Mouse (Mus musculus) kidney, postnatal 0 days (tissue): ENCODE measurements at regions not wholly inside any gene's neighbourhood (a gene's known extent, or its start where the extent isn't known, plus 50 kb on each side); places are given as distances from the start of the nearest gene placed in this dataset.

Source experiments
- ATAC-seq: fragments of 200-750 bp; cut with Nextera tagmentation; replicated peaks from 2 replicates; pipeline ENCODE4 v1.8.0; 2017; ENCODE audit warnings: low read depth, moderate number of reproducible peaks, moderate TSS enrichment, moderate library complexity; ENCODE audit not compliant: low FRiP score
- DNase-seq: peaks from one replicate; pipeline ENCODE4 v3.0.0-alpha.2; 2016; ENCODE audit warnings: low spot score
- H3K27ac ChIP-seq: fragments of 300-500 bp; sonication (generic); 2 replicates; pipeline ENCODE4 v1.5.1; 2014; ENCODE audit warnings: mild to moderate bottlenecking
- H3K27me3 ChIP-seq: fragments of 300-500 bp; sonication (generic); 2 replicates; pipeline ENCODE4 v1.6.1; 2014; ENCODE audit warnings: low read length, mixed read lengths; ENCODE audit not compliant: insufficient read depth
- H3K36me3 ChIP-seq: fragments of 300-500 bp; sonication (generic); 2 replicates; pipeline ENCODE4 v1.6.1; 2014; ENCODE audit warnings: low read length, mixed read lengths; ENCODE audit not compliant: insufficient read depth
- H3K4me1 ChIP-seq: fragments of 300-500 bp; sonication (generic); replicated peaks from 2 replicates; pipeline ENCODE4 v1.6.1; 2014; ENCODE audit warnings: antibody characterized with exemption, low read length, mixed read lengths; ENCODE audit not compliant: insufficient read depth
- H3K4me2 ChIP-seq: fragments of 300-500 bp; sonication (generic); 2 replicates; pipeline ENCODE4 v1.6.1; 2014; ENCODE audit warnings: mild to moderate bottlenecking, low read length, moderate library complexity, mixed read lengths
- H3K4me3 ChIP-seq: fragments of 300-500 bp; sonication (generic); replicated peaks from 2 replicates; pipeline ENCODE4 v1.5.1; 2014; ENCODE audit warnings: low read depth, low read length
- H3K9ac ChIP-seq: fragments of 300-500 bp; sonication (generic); 2 replicates; pipeline ENCODE4 v1.6.1; 2014; ENCODE audit warnings: low read depth, low read length
- H3K9me3 ChIP-seq: fragments of 300-500 bp; sonication (generic); replicated peaks from 2 replicates; pipeline ENCODE4 v1.6.1; 2016; ENCODE audit warnings: low read length, inconsistent platforms, mixed read lengths
- CTCF ChIP-seq: IDR thresholded peaks from 2 replicates; pipeline ENCODE4 v1.5.1; 2016; ENCODE audit warnings: antibody characterized with exemption, low read depth, mild to moderate bottlenecking, moderate library complexity
- WGBS: fragments of 180-500 bp; shearing (Covaris S2); extraction: QIAGEN DNeasy Blood & Tissue Kit; methylation state at CpG from one replicate; pipeline ENCODE4 v1.1.7; 2014; 5-methylcytosine and 5-hydroxymethylcytosine counted together

DNA sequence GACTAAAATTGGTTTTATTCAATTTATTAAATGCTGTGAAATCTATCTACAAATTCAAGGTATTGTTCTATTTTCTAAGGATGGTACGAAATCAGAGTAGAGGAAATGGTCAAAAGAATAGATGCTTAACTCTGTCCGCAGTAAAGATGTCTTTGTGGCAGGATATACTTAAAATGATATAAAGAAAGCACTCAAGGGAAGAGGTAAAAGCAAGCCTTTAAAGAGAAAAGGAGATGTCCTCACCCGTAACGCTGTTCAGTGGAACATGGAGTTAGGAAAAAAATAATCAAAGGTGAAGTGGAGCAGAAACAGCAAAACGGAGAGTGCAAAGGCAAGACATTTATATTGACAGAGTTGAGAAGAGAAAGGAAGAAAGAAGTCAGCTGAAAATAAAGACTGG, 226.0 kb upstream of the Robo2 start:
- TF ChIP-seq CTCF = no peak
- no peak for ATAC-seq
- Histone ChIP-seq H3K27ac (no peak overlapping the region), H3K36me3 (no peaks in the 10 kb centered on the region), H3K9ac (no peak overlapping the region), H3K4me3 (no peak overlapping the region), H3K27me3 (no peaks in the 10 kb centered on the region), H3K9me3 (no peaks in the 10 kb centered on the region), H3K4me1 (no peaks in the 10 kb centered on the region), H3K4me2 (no peak overlapping the region)
- WGBS = 28% methylated on average over 5 of the region's 5 CpGs
- DNase-seq = peak; percentile 65

DNA sequence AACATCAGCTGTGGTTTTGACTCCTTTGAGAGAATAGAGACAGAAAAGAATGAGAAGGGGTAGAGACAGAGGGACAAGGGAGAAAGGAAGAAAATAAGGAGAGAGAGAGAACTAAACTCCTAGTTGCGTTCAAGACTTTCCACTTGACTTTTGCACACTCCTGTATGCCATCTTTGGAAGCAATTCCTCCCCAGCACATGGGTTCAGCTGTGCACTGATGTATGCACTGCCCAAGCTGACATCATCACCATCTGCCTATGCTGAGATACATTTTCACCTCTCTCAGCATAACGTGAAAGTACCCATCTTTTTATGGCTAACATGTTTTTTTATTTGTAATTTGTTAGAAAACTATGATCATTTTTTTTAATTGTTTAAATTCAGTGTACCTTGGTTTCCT, 214.2 kb upstream of the Robo2 start:
- Histone ChIP-seq H3K4me3 (no peak overlapping the region), H3K27ac (no peak overlapping the region), H3K27me3 (no peaks in the 10 kb centered on the region), H3K4me2 (no peak overlapping the region), H3K36me3 (no peaks in the 10 kb centered on the region), H3K9ac (no peak overlapping the region), H3K4me1 (no peaks in the 10 kb centered on the region), H3K9me3 (no peaks in the 10 kb centered on the region)
- DNase-seq (no peak), ATAC-seq (no peak)
- 86% methylated on average over 2 of the region's 2 CpGs for WGBS
- TF ChIP-seq CTCF = no peak

DNA sequence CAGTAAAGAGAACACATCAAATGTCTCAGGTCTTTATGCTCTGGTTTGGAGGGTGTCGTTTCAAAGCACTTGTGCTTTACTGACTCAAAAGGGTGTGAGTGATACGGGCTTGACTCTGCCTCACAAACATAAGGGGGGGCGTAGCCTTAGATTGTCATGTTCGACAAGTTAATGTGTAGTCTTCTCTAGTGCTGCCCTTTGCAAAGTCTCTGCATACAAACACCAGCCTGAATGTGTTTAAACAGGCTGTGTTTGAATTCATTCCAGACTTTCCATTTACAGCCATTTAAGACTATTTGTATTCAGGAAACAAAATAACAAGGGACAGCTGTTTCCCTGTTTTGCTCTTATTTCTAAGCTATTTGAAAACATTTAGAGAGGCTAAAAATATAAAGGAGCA, 200.4 kb upstream of the Robo2 start:
- Histone ChIP-seq H3K4me1 (no peaks in the 10 kb centered on the region), H3K9me3 (no peaks in the 10 kb centered on the region), H3K4me3 (no peak overlapping the region), H3K27me3 (no peaks in the 10 kb centered on the region), H3K36me3 (no peaks in the 10 kb centered on the region), H3K27ac (no peak overlapping the region), H3K9ac (no peak overlapping the region), H3K4me2 (no peak overlapping the region)
- TF ChIP-seq CTCF = no peak
- DNase-seq = peak; percentile 65
- WGBS = 32% methylated on average over 4 of the region's 4 CpGs
- no peak for ATAC-seq

DNA sequence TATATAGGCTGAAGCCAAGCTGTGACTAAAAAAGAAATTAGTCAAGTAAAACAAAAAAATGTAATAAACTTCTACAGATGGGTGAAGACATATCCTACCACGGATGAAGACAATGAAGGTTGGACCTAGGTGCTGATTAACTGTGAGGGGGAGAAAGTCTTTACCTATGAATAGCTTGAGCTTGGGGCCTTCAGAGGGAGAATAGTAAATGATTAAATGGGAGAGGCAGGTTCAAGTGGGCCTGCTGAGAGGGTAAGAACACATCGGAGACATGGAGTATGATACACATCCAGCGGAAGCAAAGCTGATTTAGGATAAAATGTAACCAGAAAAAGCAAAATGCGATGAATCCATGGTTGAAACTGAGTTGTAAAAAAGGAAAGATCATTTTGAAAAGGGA, 197.9 kb upstream of the Robo2 start:
- TF ChIP-seq CTCF = no peak
- no peak overlapping the region for H3K27ac ChIP-seq
- peak; percentile 12 for DNase-seq
- H3K27me3 ChIP-seq = no peaks in the 10 kb centered on the region
- no peaks in the 10 kb centered on the region for H3K9me3 ChIP-seq
- no peaks in the 10 kb centered on the region for H3K36me3 ChIP-seq
- no peak overlapping the region for H3K9ac ChIP-seq
- 64% methylated on average over 4 of the region's 4 CpGs for WGBS
- H3K4me1 ChIP-seq = no peaks in the 10 kb centered on the region
- no peak overlapping the region for H3K4me2 ChIP-seq
- peak; percentile 46; the same call in 1 of the 2 replicates for ATAC-seq
- no peak overlapping the region for H3K4me3 ChIP-seq

DNA sequence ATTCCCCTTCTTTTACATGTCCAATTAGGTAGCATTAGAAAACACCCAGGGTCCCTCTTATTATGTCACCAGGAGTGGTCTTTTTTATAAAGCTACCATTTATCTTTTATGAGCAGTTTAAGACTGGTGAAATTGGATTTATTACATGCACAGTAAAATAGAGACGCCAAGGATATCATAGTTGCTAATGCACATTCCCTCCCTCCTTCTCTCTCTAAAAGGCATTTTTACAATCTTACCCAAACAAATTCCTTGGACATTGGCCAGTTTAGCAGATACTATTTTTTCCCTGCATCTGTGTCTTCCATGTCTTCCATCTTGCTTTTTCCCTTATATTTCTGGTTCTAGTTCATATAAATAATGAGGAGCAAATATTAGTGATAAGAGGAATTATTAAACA, 186.7 kb upstream of the Robo2 start:
- no peak for ATAC-seq

DNA sequence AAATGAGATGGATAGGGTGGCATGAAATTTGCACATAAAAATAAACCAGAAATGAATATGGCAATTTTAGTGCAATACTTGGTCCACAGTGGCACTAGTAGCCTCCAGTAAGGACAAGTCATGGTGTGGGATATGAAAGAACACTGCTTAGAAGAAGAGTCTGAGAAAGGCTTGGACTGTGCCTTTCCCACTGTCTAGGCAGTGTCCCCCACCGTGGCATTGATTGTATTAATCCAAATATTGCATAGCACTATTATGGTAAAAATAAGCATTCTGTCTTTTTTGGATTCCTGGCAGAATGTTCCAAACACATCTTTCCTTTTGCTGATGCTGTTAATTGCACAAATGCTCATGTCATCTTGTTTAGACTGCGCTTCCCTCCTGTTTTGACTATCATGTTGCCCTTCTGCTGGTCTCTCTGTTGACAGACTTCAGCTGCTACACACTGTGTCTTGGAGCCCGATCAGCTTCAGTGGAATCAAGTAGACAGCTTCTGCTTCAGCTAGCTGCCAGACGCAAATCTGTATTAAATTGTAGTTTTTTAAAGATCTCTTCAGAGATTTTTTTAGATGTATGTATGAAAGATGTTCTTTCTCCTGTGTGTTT, 186.2 kb upstream of the Robo2 start:
- H3K27ac ChIP-seq = no peak overlapping the region
- H3K27me3 ChIP-seq = no peaks in the 10 kb centered on the region
- no peaks in the 10 kb centered on the region for H3K9me3 ChIP-seq
- no peaks in the 10 kb centered on the region for H3K4me1 ChIP-seq
- WGBS = 35% methylated on average over 4 of the region's 4 CpGs
- H3K4me3 ChIP-seq = no peak overlapping the region
- DNase-seq = peak; percentile 59
- H3K36me3 ChIP-seq = no peaks in the 10 kb centered on the region
- H3K4me2 ChIP-seq = no peak overlapping the region
- no peak for ATAC-seq
- TF ChIP-seq CTCF = no peak
- H3K9ac ChIP-seq = no peak overlapping the region

More for the DNA sequence above, 186.7 kb upstream of the Robo2 start:
- H3K4me1 ChIP-seq = no peaks in the 10 kb centered on the region
- no peak overlapping the region for H3K4me2 ChIP-seq
- H3K27ac ChIP-seq = no peak overlapping the region
- no peaks in the 10 kb centered on the region for H3K27me3 ChIP-seq
- WGBS = 28% methylated on average over 1 of the region's 1 CpGs
- no peak overlapping the region for H3K4me3 ChIP-seq
- peak; percentile 47 for DNase-seq
- H3K36me3 ChIP-seq = no peaks in the 10 kb centered on the region
- no peaks in the 10 kb centered on the region for H3K9me3 ChIP-seq
- no peak for TF ChIP-seq CTCF
- no peak overlapping the region for H3K9ac ChIP-seq

DNA sequence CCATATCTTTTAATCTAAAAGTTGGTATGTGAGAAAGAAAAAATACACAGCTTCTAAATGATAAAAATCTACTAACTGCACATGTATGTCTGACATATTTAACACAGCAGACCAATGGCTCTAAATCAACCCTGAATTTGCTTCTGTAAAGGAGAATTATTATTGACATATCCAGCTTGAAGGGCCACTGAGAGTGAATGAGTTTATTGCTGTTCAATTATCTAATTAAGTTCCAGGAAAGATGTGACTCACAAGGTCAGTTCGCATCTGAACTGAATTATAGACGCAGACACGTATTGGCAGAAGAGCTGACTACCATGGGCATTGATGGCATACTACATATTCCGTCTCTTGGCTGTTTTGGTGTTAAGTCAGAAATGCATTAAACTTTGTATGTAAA, 180.3 kb upstream of the Robo2 start:
- DNase-seq (no peak), ATAC-seq (no peak)
- H3K36me3 ChIP-seq = no peaks in the 10 kb centered on the region
- WGBS = 90% methylated on average over 4 of the region's 4 CpGs
- H3K4me1 ChIP-seq = no peaks in the 10 kb centered on the region
- no peaks in the 10 kb centered on the region for H3K9me3 ChIP-seq
- no peak for TF ChIP-seq CTCF
- no peak overlapping the region for H3K4me2 ChIP-seq
- no peak overlapping the region for H3K27ac ChIP-seq
- no peak overlapping the region for H3K9ac ChIP-seq
- no peaks in the 10 kb centered on the region for H3K27me3 ChIP-seq
- H3K4me3 ChIP-seq = no peak overlapping the region
